Mouse (Mus musculus): ENCODE data around the gene Acaa1b.

The Acaa1b gene

DNA sequence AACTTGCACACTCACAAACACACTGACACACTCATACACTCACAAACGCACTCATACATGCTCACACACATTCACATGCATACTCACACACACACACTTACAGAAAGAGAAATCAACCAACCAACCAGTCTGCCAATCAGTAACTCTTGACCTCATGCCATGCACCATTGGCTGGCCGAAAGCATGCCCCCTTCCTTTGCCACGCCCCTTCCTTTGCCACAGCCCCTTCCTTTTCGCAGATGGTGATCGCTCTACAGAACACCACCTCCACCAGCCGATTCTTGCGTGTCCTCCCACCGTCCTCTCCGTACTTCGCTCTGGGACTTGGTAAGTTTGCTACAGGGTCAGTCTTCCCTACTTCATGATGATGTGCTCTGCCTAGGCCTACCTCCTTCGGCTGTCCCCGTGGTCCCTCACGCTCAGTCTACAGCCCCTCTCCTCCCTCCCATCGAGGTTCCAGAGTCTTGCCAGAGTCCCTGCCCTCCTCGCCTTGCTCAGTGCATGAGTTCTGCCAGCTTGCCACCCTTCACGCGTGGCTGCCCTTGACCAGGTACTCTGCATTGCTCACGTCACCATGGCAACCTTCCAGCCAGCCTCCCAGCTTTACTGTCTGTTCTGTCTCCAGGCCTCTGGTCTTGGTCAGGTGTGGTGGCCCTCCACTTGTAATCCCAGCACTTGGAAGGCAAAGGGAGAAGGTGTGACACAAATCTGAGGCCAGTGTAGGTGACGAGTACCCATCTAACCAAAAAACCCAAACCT is 37.3 kb downstream of the Acaa1b start:
- no peak for DNase-seq (ENCODE audit: low read depth, low spot score)
- Histone ChIP-seq H3K36me3 (ENCODE audit: control insufficient read depth, insufficient read depth, low read length, poor library complexity, severe bottlenecking) (no peaks in the 10 kb centered on the region), H3K27me3 (ENCODE audit: control insufficient read depth, insufficient read depth, low read length, poor library complexity, severe bottlenecking) (no peaks in the 10 kb centered on the region)

DNA sequence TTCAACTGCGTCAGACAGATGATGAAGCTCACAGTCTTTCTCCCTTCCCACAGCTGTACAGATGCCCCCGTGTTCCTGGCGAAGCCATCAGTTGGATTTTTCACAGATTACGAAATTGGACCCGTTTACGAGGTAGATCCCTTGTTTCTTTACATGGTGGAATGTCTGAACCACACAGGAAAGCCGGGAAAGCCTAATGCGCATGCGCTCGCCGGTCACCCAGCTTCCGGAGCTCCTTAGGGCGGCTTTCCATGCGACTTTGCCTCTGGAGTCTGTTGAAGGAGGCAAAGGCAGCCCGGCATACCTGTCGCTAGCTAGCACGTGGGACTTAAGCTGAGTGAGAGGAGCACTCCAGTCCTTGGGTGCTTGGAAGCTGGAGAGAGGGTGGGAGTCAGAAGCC is 42.0 kb downstream of the Acaa1b start:
- Histone ChIP-seq H3K36me3 (ENCODE audit: control insufficient read depth, insufficient read depth, low read length, poor library complexity, severe bottlenecking) (no peaks in the 10 kb centered on the region), H3K27me3 (ENCODE audit: control insufficient read depth, insufficient read depth, low read length, poor library complexity, severe bottlenecking) (no peaks in the 10 kb centered on the region)
- DNase-seq (ENCODE audit: low read depth, low spot score): no peak

DNA sequence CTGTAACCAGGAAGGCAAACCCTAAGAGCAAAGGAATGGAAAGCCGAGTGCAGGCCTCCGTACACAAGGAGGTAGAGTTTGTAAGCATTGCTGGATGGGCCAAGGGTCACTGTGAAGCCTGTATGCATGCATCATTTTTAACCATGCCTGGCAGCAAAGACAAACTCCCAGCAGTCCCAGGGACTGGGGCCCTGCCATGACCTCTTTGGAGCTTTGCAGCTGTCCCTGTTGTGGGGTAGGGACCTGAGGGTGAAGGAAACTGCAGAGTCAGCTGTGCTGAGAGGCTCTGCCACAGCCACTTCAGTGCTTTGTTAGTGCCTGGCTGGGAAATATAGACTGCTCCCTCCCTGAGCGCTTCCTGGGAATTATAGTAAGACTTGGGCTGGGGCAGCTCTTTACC is 46.3 kb downstream of the Acaa1b start:
- DNase-seq (ENCODE audit: low read depth, low spot score): no peak
- Histone ChIP-seq H3K36me3 (ENCODE audit: control insufficient read depth, insufficient read depth, low read length, poor library complexity, severe bottlenecking) (no peaks in the 10 kb centered on the region), H3K27me3 (ENCODE audit: control insufficient read depth, insufficient read depth, low read length, poor library complexity, severe bottlenecking) (no peaks in the 10 kb centered on the region)

DNA sequence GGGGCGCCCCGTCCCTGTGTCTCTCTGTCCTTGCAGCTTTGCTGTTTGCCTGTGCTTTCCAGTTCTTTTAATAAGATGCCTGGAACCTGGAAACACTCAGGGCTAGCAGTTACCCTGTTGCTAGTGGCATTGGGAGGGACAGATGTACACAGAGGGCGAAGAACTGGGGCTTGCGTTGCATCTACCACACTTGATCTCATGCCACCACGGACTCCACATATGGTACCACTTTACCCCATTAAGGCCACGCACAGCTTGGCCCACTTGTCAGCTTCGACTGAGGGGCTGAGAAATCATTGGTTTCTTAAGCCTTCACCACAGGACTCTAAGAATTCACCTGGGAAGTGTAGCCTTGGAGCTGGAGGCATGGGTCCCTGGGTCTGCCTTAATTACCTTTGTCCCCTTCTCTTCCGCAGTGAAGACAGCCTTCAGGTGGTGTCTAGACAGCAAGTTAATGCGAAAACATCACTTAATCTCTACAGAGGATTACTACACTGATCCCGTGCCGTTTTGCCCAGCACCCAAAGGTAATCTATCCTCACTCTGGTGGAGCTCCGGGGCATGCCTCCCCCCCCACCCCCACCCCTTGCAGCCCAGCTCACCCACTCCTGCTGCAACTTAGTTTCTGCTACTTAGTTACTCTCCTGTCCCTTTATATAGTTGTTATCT is 47.1 kb downstream of the Acaa1b start:
- DNase-seq (ENCODE audit: low read depth, low spot score): no peak
- no peaks in the 10 kb centered on the region for H3K36me3 ChIP-seq (ENCODE audit: control insufficient read depth, insufficient read depth, low read length, poor library complexity, severe bottlenecking)
- H3K27me3 ChIP-seq (ENCODE audit: control insufficient read depth, insufficient read depth, low read length, poor library complexity, severe bottlenecking): no peaks in the 10 kb centered on the region

DNA sequence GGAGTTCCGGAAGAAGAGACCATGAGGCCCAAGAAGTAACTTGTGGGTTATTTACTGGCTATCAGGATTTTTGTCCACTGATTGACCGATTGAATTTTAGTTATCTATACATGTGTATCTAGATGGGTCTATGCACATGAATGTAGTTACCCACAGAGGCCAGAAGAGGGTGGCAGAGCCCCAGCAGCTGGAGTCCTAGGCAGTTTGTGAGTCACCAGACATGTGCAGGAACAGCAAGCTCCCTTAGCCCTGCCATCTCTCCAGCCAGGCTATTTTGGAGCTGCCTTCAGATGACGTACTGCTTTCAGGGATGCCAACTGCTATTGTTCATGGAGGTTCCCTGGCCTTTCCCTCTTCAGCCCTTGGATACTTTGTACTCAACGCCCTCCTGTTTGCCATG is 49.3 kb downstream of the Acaa1b start:
- Histone ChIP-seq H3K27me3 (ENCODE audit: control insufficient read depth, insufficient read depth, low read length, poor library complexity, severe bottlenecking) (no peaks in the 10 kb centered on the region), H3K36me3 (ENCODE audit: control insufficient read depth, insufficient read depth, low read length, poor library complexity, severe bottlenecking) (no peaks in the 10 kb centered on the region)
- DNase-seq (ENCODE audit: low read depth, low spot score): peak; percentile 8

DNA sequence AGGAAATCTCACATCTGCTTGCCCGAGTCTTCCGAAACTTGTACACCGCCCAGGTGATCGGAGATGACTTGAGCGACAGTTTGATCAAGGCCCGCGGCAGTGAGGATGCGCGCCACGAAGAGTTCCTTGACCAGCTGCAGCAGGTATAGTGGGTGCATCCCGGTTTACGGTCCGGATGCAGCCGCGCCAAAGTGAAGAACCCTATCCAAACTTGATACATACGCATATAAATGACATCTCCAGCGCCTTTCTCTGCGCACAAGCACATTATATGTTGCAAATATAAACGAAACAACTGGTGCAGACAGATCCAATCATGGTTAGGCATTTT is 54.1 kb downstream of the Acaa1b start:
- DNase-seq (ENCODE audit: low read depth, low spot score): no peak
- no peaks in the 10 kb centered on the region for H3K27me3 ChIP-seq (ENCODE audit: control insufficient read depth, insufficient read depth, low read length, poor library complexity, severe bottlenecking)
- H3K36me3 ChIP-seq (ENCODE audit: control insufficient read depth, insufficient read depth, low read length, poor library complexity, severe bottlenecking): no peaks in the 10 kb centered on the region

DNA sequence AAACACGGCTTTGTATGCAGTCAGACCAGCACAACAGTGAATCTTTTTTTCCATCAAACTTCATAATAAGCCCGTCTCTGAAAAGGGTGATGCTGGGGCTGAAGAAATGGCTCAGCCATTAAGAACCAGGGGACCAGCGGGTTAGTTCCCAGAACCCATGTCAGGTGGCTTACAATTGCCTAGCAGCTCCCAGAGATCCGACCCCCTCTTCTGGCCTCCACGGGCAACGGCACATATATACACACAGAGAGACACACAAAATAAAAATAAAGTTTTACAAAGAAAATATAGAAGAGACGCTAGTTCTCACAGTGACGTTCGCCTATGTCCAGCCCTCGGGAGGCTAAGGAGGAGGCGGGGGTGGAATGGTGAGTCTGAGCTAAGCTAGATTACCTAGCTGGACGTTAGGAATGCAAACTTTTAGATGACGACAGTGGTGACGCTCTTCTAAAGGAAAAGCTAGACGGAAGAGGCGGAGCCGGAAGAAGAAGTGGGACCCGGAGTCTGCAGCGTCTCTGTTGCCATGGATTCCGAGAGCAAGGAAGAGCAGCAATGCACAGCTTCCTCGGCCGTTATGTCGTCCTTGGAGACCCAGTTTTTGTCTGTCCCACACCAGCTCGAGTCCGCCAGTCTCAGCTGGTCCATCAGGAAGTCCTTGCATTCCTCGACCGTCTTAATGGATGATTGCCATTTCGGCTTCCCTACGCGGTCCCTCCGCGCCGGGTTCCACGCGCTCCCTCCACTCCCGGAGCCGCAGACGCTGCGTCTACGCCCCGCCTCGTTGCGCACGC is 54.7 kb downstream of the Acaa1b start, which contains the start of gene Dlec1:
Gene Dlec1 (plus strand): TSS at position 487 of the 791 bp plus-strand sequence.
- no peaks in the 10 kb centered on the region for H3K36me3 ChIP-seq (ENCODE audit: control insufficient read depth, insufficient read depth, low read length, poor library complexity, severe bottlenecking)
- H3K27me3 ChIP-seq (ENCODE audit: control insufficient read depth, insufficient read depth, low read length, poor library complexity, severe bottlenecking): no peaks in the 10 kb centered on the region
- DNase-seq (ENCODE audit: low read depth, low spot score): peak; percentile 75

DNA sequence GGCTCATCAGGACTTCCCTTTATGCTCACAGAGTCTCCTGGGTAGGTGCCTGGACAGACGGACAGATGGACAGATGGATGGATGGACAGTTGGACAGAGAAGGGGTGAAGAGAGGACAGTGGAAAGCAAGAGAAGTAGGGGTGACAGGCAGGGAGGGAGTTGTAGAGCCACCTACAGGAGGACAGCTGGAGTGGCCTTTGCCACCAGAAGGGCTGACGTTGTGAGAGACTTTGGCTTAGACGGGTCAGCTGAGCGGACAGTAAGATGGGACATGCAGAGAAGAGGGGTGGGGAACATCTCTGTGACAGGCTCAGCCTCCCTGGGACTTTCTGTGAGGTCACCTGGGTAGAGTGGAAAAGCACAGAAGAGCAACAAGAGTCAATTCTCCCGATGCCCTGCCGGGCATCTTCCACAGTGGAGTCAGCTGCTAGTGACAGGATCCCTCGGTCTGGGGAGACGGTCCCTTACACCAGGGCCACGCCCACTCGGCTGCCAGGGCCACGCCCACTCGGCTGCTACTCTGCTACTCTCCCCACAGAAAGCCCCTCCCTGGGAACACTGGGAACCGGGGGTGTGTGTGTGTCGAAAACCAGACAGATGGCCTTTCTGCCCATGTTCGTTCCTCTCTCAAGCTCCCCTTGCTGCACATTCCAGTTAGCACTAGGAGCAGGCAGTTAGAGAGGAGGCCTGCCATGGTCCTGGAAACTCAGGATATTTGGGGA is 56.6 kb downstream of the Acaa1b start:
- Histone ChIP-seq H3K27me3 (ENCODE audit: control insufficient read depth, insufficient read depth, low read length, poor library complexity, severe bottlenecking) (no peaks in the 10 kb centered on the region), H3K36me3 (ENCODE audit: control insufficient read depth, insufficient read depth, low read length, poor library complexity, severe bottlenecking) (no peaks in the 10 kb centered on the region)
- DNase-seq (ENCODE audit: low read depth, low spot score): peak; percentile 6
